Mouse (Mus musculus) left cerebral cortex, adult 2 months (tissue): ENCODE data around the gene Gpd2. TPM values are rescaled to one million over a fixed set of nuclear protein-coding genes. Genes with fewer than 3 reads are reported as not detected.

Experiments used
- DNase-seq, 2 experiments: peaks; one replicate each; pipeline ENCODE4 v3.0.0; 2021 to 2022; ENCODE audit warnings: low spot score in 2 of 2, mixed read lengths in 1 of 2; ENCODE audit errors: extremely low spot score in 1 of 2
- H3K27ac ChIP-seq: fragments of 200-600 bp; 2 replicates; pipeline ENCODE4 v1.8.1; 2022
- H3K4me3 ChIP-seq: fragments of 200-600 bp; 2 replicates; pipeline ENCODE4 v1.8.1; 2022
- CTCF ChIP-seq: fragments of 200-600 bp; IDR thresholded peaks from 2 replicates; pipeline ENCODE4 v1.8.1; 2022; ENCODE audit warnings: antibody characterized with exemption, mild to moderate bottlenecking, moderate library complexity
- intact Hi-C: fragments of 180-260 bp; cut with DNase I; formaldehyde crosslinking; loops from one replicate; pipeline ENCODE4 v1.15.1; 2025
- total RNA-seq, 2 experiments: library from RNA; stranded (reverse); gene quantifications; 2 replicates each; pipeline ENCODE4 v1.2.3; 2021

Gene Gpd2
- total RNA-seq, 2 experiments from 2014 or later = 92.8 to 98.0 TPM

GRCm38 (mm10) chr2:57326091-57326490 is 88.7 kb downstream of the Gpd2 start:
- H3K4me3 ChIP-seq = no peak overlapping the region
- TF ChIP-seq CTCF = no peak
- H3K27ac ChIP-seq = no peak overlapping the region
- no peak for DNase-seq
- intact Hi-C loops = no loop called here

DNA sequence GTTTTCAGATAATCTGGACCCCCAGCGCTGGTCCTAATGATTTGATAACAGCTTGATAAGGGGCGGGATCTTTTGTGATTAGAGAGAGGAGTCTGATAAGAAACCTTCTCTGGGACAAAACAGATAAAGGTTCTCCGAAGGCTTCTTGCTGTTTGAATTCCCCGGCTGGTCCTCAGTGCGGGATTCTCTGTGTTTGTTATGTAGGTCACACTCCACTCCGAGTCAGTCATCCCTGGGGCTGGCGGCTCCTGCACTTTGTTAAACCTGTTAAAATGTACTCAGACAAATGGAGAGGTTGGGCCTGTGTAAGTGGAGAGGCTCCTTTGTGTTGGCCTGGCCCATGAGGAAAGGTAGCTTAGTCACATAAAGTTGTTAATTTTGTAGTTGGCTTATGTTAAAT is 91.9 kb downstream of the Gpd2 start:
- TF ChIP-seq CTCF = no peak
- intact Hi-C loops = no loop called here
- Histone ChIP-seq H3K27ac (no peak overlapping the region), H3K4me3 (no peak overlapping the region)
- no peak for DNase-seq

DNA sequence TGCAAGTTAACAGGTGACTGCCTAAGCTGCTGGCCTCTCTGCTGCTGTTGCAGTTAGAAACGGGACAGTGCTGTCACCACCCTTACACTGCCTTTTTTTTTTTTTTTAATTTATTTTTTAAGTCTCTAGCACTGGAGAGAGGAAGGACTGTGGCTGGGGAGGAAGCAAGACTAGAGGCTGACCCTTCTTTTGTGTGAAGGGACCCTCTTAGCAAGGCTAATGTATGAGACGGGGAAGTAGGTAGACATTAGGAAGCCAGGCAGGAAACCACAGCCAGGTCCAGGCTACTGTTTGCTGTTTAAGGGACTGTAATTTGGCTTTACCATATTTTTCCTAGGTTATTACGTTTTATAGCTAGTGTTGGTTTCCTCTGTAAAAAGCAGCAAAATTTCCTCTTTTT is 93.4 kb downstream of the Gpd2 start:
- DNase-seq = no peak
- TF ChIP-seq CTCF = no peak
- intact Hi-C loops = no loop called here
- H3K27ac ChIP-seq = no peak overlapping the region
- H3K4me3 ChIP-seq = no peak overlapping the region

DNA sequence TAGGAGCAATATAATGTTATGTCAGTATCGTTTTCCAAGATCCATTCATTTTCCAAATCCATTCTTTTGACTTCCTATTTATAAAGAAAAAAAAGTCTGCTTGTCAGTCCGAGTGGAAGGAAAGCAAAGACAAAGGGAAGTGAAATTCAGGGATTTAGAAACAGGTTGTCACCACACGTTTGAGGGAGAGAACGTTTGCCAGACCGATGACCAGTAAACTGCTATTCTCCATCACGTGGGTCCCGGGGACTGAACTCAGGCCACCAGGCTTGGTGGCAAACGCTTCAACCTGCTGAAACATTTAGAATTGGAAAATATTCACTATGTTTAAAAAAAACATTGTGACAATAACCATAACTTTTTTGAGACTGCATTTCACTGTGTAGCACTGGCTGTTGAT is 93.8 kb downstream of the Gpd2 start:
- H3K27ac ChIP-seq = no peak overlapping the region
- no peak overlapping the region for H3K4me3 ChIP-seq
- DNase-seq = no peak
- no peak for TF ChIP-seq CTCF
- intact Hi-C loops = no loop called here

DNA sequence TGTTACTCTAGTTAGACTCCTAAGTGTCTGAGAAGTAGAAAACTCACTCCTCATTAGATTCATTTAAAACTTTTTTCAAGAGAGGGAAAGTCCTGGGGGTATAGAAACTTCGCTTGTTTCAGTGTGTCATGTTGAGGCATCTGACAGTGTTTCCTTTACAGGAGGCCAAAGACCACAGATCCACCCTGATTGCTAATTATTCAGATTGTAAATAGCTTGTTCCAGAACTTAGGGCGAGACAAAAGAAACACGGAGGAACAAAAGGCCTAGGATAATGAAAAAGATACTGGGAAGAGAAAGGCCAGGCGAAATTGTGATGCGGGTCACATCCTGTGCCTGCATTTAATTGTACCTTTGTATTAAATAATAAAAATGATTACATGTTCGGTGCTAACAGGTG is 96.0 kb downstream of the Gpd2 start:
- no peak for TF ChIP-seq CTCF
- DNase-seq = no peak
- Histone ChIP-seq H3K27ac (no peak overlapping the region), H3K4me3 (no peak overlapping the region)
- intact Hi-C loops = no loop called here

DNA sequence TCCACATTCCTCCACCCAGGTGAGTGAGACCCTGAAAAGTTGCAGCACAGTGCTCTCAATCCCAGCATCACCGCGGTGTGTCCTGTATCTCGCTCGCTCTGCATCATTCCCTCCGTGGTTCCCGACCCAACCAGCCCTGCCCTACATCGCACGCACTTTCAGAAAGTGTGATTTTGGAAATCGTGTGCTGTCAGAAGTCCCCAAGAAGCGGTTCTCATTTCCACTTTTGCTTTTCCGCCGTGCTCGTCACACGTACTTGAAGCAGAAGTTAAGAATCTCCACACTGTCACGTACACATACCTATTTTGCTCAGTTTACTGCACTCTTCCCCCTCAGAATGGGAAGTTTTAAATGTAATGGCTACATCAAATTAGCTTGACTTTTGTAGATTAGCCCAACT is 98.0 kb downstream of the Gpd2 start:
- intact Hi-C loops = no loop called here
- DNase-seq = no peak
- TF ChIP-seq CTCF = no peak
- Histone ChIP-seq H3K27ac (no peak overlapping the region), H3K4me3 (no peak overlapping the region)

- no peak for TF ChIP-seq CTCF
- H3K4me3 ChIP-seq = no peak overlapping the region
- intact Hi-C loops = no loop called here
- H3K27ac ChIP-seq = no peak overlapping the region
- no peak for DNase-seq
These were observed 101.3 kb downstream of the Gpd2 start for GRCm38 (mm10) chr2:57338779-57339178.

DNA sequence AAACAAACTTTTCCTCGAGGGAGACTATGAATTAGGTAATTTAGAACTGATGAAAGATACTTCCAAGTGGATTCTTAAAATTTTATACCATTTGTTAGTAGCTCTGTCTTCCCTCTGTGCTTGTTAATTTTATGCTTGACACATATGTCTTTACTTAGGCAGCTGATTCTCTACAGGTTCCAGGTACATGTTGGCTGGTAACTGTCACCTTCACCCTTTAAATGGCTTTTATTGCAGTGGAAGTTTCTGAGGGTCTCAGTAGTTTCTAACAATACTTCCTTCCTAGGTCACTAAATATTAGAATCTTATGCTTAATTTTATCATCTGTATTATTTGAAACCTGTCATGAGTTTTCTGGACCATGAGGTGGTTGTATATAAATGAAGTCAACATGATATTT is 105.5 kb downstream of the Gpd2 start:
- H3K4me3 ChIP-seq = no peak overlapping the region
- no peak overlapping the region for H3K27ac ChIP-seq
- TF ChIP-seq CTCF = no peak
- DNase-seq = no peak
- intact Hi-C loops = no loop called here

DNA sequence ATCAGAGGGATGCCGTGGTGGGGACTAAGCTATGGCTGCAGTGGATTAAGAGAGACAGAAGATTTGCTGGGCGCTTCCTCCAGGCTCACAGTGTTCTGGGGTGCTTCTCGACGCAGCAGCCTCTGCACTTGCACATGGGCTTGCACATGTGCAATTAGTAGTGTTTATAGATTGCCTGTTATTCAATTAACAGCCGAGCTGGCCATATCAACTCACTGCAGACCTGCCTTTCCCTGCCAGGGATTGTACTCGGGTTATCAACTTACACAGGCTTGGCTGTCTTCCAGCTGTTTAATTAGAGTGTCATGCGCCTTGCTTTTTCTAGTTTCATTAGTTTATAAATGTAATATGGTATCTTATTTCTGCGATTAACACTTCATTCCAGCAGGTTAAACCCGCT is 113.2 kb downstream of the Gpd2 start:
- H3K4me3 ChIP-seq = no peak overlapping the region
- no peak overlapping the region for H3K27ac ChIP-seq
- no peak for TF ChIP-seq CTCF
- no peak for DNase-seq
- intact Hi-C loops = no loop called here

DNA sequence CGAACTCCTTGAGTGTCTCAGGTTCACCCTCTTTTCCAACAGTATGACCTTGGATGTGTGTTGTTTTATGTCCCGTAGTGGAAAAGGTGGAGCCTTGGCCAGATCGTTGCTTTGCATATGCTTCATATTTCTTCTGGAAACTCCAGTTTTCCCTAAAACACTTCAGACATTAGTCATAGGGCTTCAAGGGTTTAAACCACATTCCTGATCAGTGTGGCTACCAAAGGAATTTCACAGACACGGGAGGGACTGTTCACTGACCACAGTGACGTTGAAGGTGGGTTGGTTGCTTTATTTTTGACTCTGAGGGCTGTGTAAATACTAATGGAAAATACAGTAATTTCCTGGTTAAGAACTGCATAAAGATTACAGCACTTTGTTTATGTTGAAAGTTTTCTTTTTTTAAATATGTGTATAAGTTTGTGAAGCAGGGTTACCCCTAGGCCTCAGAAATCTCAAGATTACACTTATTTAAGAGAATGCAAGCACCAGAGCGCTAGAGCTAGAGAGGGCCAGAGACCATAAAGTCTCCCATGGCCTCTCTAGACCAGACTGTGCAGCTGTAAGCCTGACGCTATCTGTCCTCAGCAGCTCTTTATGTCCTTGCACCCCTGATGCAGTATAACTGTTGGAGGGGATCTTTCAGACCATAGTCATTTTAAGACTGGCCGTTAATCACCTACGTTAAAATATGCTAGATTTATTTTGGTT is 116.4 kb downstream of the Gpd2 start:
- intact Hi-C loops = no loop called here
- DNase-seq = no peak
- no peak overlapping the region for H3K4me3 ChIP-seq
- no peak overlapping the region for H3K27ac ChIP-seq
- no peak for TF ChIP-seq CTCF

DNA sequence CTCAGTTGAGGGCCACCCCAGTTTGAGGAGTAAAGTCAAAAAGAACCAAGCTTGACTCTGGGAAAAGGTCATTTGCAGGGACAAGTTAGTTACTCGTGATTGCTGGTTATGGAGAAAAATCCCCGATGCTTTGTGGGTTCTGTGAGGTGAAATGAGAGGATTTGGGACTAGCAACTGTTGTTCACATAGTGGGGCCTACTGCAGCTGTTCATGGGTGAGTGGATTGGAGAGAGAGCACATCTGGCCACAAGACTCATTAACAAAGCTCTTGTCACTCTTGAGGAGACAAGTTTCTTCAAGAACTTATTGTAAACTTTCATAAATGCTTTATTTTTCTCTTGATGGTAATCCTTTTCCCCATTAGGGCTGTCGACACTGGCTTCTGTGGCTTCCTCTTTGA is 117.4 kb downstream of the Gpd2 start:
- no peak overlapping the region for H3K4me3 ChIP-seq
- intact Hi-C loops = no loop called here
- H3K27ac ChIP-seq = no peak overlapping the region
- DNase-seq = no peak
- TF ChIP-seq CTCF = no peak

GRCm38 (mm10) chr2:57356222-57356822 is 118.9 kb downstream of the Gpd2 start:
- H3K4me3 ChIP-seq = no peak overlapping the region
- intact Hi-C loops = no loop called here
- no peak for TF ChIP-seq CTCF

GRCm38 (mm10) chr2:57362503-57362902 is 125.1 kb downstream of the Gpd2 start:
- no peak for DNase-seq
- peak; percentile 39 for TF ChIP-seq CTCF
- intact Hi-C loops = no loop called here
- H3K4me3 ChIP-seq = no peak overlapping the region
- no peak overlapping the region for H3K27ac ChIP-seq

More at GRCm38 (mm10) chr2:57356222-57356822, 118.9 kb downstream of the Gpd2 start:
- H3K27ac ChIP-seq = no peak overlapping the region
- DNase-seq = no peak
